Mouse (Mus musculus) thymus, adult 2 months (tissue): ENCODE data around the gene Gtpbp1.

Source experiments
- CTCF ChIP-seq: fragments of 200-500 bp; IDR thresholded peaks from 2 replicates; pipeline ENCODE4 v1.5.1; 2012; ENCODE audit warnings: mild to moderate bottlenecking, control low read depth, low read length, moderate library complexity, borderline replicate concordance; ENCODE audit not compliant: control insufficient read depth, poor library complexity, insufficient read depth; ENCODE audit errors: extremely low read depth
- POLR2A ChIP-seq: fragments of 200-500 bp; IDR thresholded peaks from 2 replicates; pipeline ENCODE4 v1.6.1; 2012; ENCODE audit warnings: mild to moderate bottlenecking, low read length, control low read depth, moderate library complexity; ENCODE audit not compliant: control insufficient read depth, poor library complexity, insufficient read depth; ENCODE audit errors: extremely low read depth

GRCm38 (mm10) chr15:79645483-79645882 is 45.2 kb upstream of the Gtpbp1 start:
- TF ChIP-seq CTCF (no peak), POLR2A (no peak)
